Mouse (Mus musculus) bone marrow macrophage, adult 2 months (primary cell): ENCODE results near the gene Pqlc2.

Experiments used
- CTCF ChIP-seq: IDR thresholded peaks from 2 replicates; pipeline ENCODE4 v1.5.1; 2012; ENCODE audit warnings: low read depth, mild to moderate bottlenecking, low read length, moderate library complexity
- POLR2A ChIP-seq: IDR thresholded peaks from 2 replicates; pipeline ENCODE4 v1.6.1; 2012; ENCODE audit warnings: mild to moderate bottlenecking, low read depth, low read length, borderline replicate concordance

DNA sequence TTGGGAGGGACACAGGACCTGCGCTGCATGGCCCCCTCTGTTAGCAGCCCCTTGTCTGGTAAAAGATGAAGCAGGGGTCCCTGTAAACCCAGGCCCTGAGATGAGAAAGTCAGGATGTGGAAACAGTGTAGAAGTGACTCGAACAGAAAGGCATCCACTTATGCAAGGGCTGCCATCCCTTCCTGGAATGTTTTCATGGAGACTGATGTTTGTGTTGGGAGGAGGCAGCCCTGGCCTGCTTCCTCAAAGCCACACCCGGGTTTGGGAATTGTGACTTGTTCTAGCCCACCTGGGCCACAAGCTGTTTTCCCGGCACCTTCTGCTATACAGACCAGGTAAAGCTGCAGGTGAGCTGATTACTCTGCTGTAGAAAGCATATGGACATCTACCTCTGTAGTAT, 54.4 kb downstream of the Pqlc2 start:
- TF ChIP-seq CTCF (no peak), POLR2A (no peak)
